Mouse (Mus musculus) bone marrow macrophage, adult 2 months (primary cell): ENCODE results near the gene Cbx5.

Experiments
- CTCF ChIP-seq: IDR thresholded peaks from 2 replicates; pipeline ENCODE4 v1.5.1; 2012; ENCODE audit warnings: low read depth, mild to moderate bottlenecking, low read length, moderate library complexity
- POLR2A ChIP-seq: IDR thresholded peaks from 2 replicates; pipeline ENCODE4 v1.6.1; 2012; ENCODE audit warnings: mild to moderate bottlenecking, low read depth, low read length, borderline replicate concordance

GRCm38 (mm10) chr15:103170316-103170679, 69.3 kb downstream of the Cbx5 start:
- TF ChIP-seq POLR2A = no peak
- no peak for TF ChIP-seq CTCF
